Mouse (Mus musculus) CD4-positive helper T cell, adult 2 months (primary cell): ENCODE results near the gene Gsdmc3.
"Not testable (repeated sequence)": the region's sequence is repeated elsewhere in the genome, so short reads cannot be mapped to it uniquely, and the experiment has no call there.

Source experiments
- DNase-seq: peaks from one replicate; pipeline ENCODE4 v3.0.0-alpha.2; 2012; ENCODE audit warnings: low read depth, missing footprints, low spot score

Gsdmc3 gene

GRCm38 (mm10) chr15:63878458-63878857, at the start of gene Gsdmc3:
Gsdmc3 (minus strand) TSS chr15:63878558.
- DNase-seq, result not testable (repeated sequence)

DNA sequence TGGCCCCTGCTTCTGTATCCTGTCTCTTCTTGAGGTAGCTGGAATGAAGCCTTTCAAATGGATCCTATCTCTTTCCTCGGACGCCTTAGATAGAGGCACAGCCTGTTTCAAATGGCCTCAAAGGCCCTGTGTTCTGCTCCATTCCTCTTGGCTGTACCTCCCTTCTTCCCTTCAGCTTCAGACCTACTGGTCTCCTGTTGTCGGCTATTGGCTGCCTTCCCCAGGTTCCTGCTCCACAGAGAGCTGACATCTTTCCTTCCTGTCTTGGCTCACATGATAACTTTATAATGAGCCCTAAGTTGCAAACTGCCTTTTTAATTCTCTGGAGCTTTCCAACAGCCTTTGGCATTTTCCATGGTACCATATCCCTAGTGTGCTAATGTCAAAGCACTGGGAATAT, 47.8 kb upstream of the Gsdmc3 start:
- DNase-seq, result no peak

GRCm38 (mm10) chr15:63924484-63924883, 46.1 kb upstream of the Gsdmc3 start:
- no peak for DNase-seq

- not testable (repeated sequence) for DNase-seq
Measured at GRCm38 (mm10) chr15:63921618-63922017, 43.3 kb upstream of the Gsdmc3 start.

DNA sequence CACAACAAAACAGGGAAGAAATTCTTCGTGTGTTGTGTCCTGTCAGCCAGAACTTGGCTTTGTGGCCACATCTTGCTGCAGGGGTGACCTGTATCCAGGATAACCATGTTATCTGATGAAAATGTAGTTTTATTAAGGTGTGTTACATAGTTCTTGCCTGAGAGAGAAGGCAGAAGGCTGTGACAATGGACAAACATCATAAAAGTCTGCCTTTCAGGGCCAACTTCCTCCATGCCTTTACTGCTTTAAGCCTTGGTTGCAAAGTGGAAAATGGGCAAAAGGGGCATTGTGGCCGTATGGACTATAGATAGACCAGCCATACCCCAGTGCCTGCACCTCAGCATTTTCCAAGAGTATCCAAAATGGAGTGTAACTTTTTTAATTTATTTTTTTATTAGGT, 41.4 kb upstream of the Gsdmc3 start:
- DNase-seq, result not testable (repeated sequence)

- DNase-seq, result not testable (repeated sequence)
Measured at GRCm38 (mm10) chr15:63916584-63916983, 38.2 kb upstream of the Gsdmc3 start.

GRCm38 (mm10) chr15:63912197-63912596, 33.8 kb upstream of the Gsdmc3 start, which contains the start of gene Gsdmc4:
Gsdmc4 (minus strand) TSS chr15:63912297.
- DNase-seq, result not testable (repeated sequence)

DNA sequence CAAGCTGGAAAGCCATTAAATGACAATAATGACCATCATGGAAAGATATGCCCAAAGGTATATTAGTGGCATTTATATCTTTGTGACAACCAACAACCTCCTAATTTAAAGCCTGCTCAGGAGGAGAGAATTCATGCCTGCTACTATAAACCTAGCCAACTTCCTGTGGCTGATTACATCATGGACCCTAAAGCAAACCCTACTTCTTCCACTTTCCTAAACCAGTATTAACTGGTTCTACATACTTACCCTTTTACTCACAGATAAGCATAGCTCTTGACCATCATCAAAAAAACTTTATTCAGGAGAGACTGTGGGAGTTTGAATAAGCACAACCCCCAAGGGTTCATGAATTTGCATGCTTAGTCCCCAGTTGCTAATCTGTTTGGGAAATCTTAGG, 31.5 kb upstream of the Gsdmc3 start:
- DNase-seq, result not testable (repeated sequence)

DNA sequence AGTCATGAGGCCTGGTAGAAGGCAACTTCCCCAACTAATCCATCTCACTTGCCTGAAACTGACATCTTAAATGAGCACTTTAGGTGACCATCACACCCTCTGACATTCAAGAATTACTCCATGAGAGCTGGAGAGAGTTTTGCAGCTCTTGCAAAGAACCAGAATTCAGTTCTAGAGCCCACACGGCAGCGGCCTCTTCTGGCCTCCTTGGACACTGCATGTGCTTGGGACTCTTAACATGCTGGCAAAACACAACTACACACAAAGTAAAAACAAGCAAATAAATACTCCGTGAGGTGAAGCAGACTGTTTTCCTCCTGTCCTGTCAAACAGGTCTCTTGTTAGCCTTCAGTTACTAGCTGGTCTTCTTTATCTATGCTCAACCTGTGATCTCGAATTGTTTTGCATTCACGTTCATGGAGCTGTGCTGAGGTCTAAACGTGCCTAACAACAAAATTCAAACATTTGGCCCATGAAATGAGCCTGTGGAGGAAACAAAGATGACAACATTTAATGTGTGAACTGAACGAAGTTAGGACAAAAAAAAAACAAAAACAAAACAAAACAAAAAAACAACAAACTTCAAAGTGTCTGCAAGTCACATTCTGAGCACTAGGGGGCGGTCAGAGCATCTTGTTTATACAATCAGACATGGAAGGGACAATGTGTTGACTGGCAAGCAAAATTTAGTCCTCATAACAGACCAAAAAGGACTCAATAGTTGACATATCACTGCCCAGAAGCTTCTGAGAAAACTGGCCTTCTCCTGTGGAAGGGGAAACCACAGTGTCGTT, 17.4 kb upstream of the Gsdmc3 start:
- peak; percentile 65 for DNase-seq

GRCm38 (mm10) chr15:63888440-63888839, 10.1 kb upstream of the Gsdmc3 start:
- not testable (repeated sequence) for DNase-seq

DNA sequence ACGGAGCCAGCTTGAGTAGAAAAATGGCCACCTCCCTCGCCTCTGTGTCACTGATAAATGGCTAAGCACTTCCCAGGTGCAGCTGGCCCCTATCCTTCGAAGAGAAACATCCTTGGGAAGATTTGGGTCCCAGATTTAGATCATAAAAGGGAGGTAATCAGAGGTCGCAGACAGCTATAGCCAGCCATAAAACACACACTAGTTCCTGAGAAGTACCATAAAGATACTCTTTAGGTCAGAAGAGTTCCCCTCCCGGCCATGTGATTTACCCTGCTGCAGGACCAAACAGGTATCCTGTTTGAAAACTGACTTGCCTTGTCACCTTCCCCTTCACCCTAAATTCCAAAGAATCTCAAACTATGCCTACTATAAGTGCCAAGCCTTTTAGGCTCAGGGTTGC, 9.6 kb upstream of the Gsdmc3 start:
- not testable (repeated sequence) for DNase-seq

- DNase-seq, result not testable (repeated sequence)
Measured at GRCm38 (mm10) chr15:63876160-63876559, 2.2 kb downstream of the Gsdmc3 start.

- peak; percentile 13 for DNase-seq
Measured at GRCm38 (mm10) chr15:63861965-63862364, 16.4 kb downstream of the Gsdmc3 start.
